Comparison of ENCODE assay signal across 8 mouse cellular contexts in genomic region chr7:101348312-101348711, GRCm38 (mm10). TPM values are rescaled to one million over a fixed set of nuclear protein-coding genes. Genes with fewer than 3 reads are reported as not detected.
A peak's percentile ranks its signal among the peaks of the same experiment; 100 is the strongest.
DNase-seq lines count a peak whose midpoint lies in the region; ATAC-seq and TF ChIP-seq lines count a peak whose summit lies in the region.

No protein-coding gene starts in this region.

- TF ChIP-seq POLR2A in liver, adult 2 months (IDR thresholded peaks at IDR 0.05; ENCODE audit: extremely low read depth, insufficient read depth, low read length) = no peak

- 4% methylated on average over 13 of the region's 13 CpGs for WGBS in liver, adult 2 months
- WGBS in embryonic facial prominence, embryonic 14.5 days = 6% methylated on average over 13 of the region's 13 CpGs
- 4% methylated on average over 13 of the region's 13 CpGs for WGBS in kidney, postnatal 0 days

- H3K36me3 ChIP-seq in liver, adult 2 months (ENCODE audit: control insufficient read depth, insufficient read depth, low read length) = peaks cover 22% of the 10 kb centered on the region
- no peaks in the 10 kb centered on the region; the same call in 1 of the 2 replicates for H3K36me3 ChIP-seq in embryonic facial prominence, embryonic 14.5 days (ENCODE audit: control insufficient read depth, insufficient read depth, low read length)
- no peaks in the 10 kb centered on the region for H3K36me3 ChIP-seq in kidney, postnatal 0 days (ENCODE audit: insufficient read depth, low read length)

- no peaks in the 10 kb centered on the region for H3K27me3 ChIP-seq in liver, adult 2 months (ENCODE audit: control insufficient read depth, insufficient read depth, low read length)
- peaks cover 7% of the 10 kb centered on the region for H3K27me3 ChIP-seq in embryonic facial prominence, embryonic 14.5 days (replicated peaks; ENCODE audit: control insufficient read depth, insufficient read depth, low read length)
- no peaks in the 10 kb centered on the region for H3K27me3 ChIP-seq in kidney, postnatal 0 days (ENCODE audit: insufficient read depth, low read length)

- H3K9ac ChIP-seq in liver, adult 2 months (ENCODE audit: low read depth, low read length) = peak overlapping the region; percentile 72
- peak overlapping the region; percentile 57 for H3K9ac ChIP-seq in embryonic facial prominence, embryonic 14.5 days (ENCODE audit: low read depth, low read length)
- H3K9ac ChIP-seq in kidney, postnatal 0 days (ENCODE audit: low read depth, low read length) = peak overlapping the region; percentile 53

- ATAC-seq in embryonic facial prominence, embryonic 14.5 days (ENCODE audit: low read depth) = no peak
- peak; percentile 1; the same call in 1 of the 2 replicates for ATAC-seq in kidney, postnatal 0 days (replicated peaks; ENCODE audit: low FRiP score, low read depth)

- peak overlapping the region; percentile 73 for H3K27ac ChIP-seq in liver, adult 2 months (replicated peaks; ENCODE audit: insufficient read depth, low read depth, low read length)
- no peak overlapping the region for H3K27ac ChIP-seq in embryonic facial prominence, embryonic 14.5 days (replicated peaks; ENCODE audit: low read depth, low read length)
- H3K27ac ChIP-seq in kidney, postnatal 0 days = no peak overlapping the region

- DNase-seq in liver, adult 2 months (ENCODE audit: extremely low read depth, low read depth, low spot score) = peak; percentile 68
- DNase-seq in liver = no peak
- no peak for DNase-seq in embryonic facial prominence, embryonic 14.5 days (ENCODE audit: low spot score)
- DNase-seq in kidney, postnatal 0 days (ENCODE audit: low spot score) = peak; percentile 51
- DNase-seq in naive thymus-derived CD4-positive, alpha-beta T cell, adult 2 months (ENCODE audit: low read depth) = peak; percentile 50
- DNase-seq in frontal cortex, postnatal 14 days (ENCODE audit: low spot score in 2 of 2) = no peak
- no peak for DNase-seq in spleen, postnatal 10 days (ENCODE audit: low spot score in 2 of 2)
- DNase-seq in cerebellum, postnatal 36 days = no peak

- peak overlapping the region; percentile 94 for H3K4me2 ChIP-seq in embryonic facial prominence, embryonic 14.5 days (ENCODE audit: low read depth, low read length)
- H3K4me2 ChIP-seq in kidney, postnatal 0 days (ENCODE audit: low read length) = peak overlapping the region; percentile 99

- no peaks in the 10 kb centered on the region for H3K9me3 ChIP-seq in embryonic facial prominence, embryonic 14.5 days (ENCODE audit: control insufficient read depth, low read length)
- H3K9me3 ChIP-seq in kidney, postnatal 0 days (replicated peaks; ENCODE audit: low read length) = no peaks in the 10 kb centered on the region

- H3K4me1 ChIP-seq in liver, adult 2 months (ENCODE audit: control insufficient read depth, insufficient read depth, low read length) = peaks cover 60% of the 10 kb centered on the region
- peaks cover 4% of the 10 kb centered on the region; the same call in 1 of the 2 replicates for H3K4me1 ChIP-seq in embryonic facial prominence, embryonic 14.5 days (ENCODE audit: control insufficient read depth, insufficient read depth, low read length)
- H3K4me1 ChIP-seq in kidney, postnatal 0 days (replicated peaks; ENCODE audit: insufficient read depth, low read length) = peaks cover 14% of the 10 kb centered on the region

- peak overlapping the region; percentile 70 for H3K4me3 ChIP-seq in liver, adult 2 months (ENCODE audit: insufficient read depth, low read depth, low read length)
- peak overlapping the region; percentile 53 for H3K4me3 ChIP-seq in embryonic facial prominence, embryonic 14.5 days (ENCODE audit: low read depth, low read length)
- H3K4me3 ChIP-seq in kidney, postnatal 0 days (replicated peaks; ENCODE audit: low read depth, low read length) = peak overlapping the region; percentile 59

- no peaks in the 10 kb centered on the region for H3K79me2 ChIP-seq in liver, adult 2 months (ENCODE audit: control insufficient read depth, insufficient read depth, low read length)

- TF ChIP-seq CTCF in liver, adult 2 months (IDR thresholded peaks at IDR 0.05; ENCODE audit: low read depth, low read length) = no peak
- TF ChIP-seq CTCF in kidney, postnatal 0 days (IDR thresholded peaks at IDR 0.05; ENCODE audit: low read depth) = no peak

RNA-seq across cellular contexts. Expression of gene Arap1, which starts 0.4 kb away (rescaled TPM):
- total RNA-seq in liver, adult 2 months (2014; rRNA removed) = 43.8 and 51.0 TPM in 2 replicates
- 88.2 and 89.2 TPM in 2 replicates for polyA plus RNA-seq in liver, adult 2 months (2012; rRNA removed)
- 75.5 and 82.3 TPM in 2 replicates for polyA plus RNA-seq in embryonic facial prominence, embryonic 14.5 days (2014; fragmentation: Nextera tagmentation; extraction: Ambion mirVana)
- polyA plus RNA-seq in kidney, postnatal 0 days (2015; fragmentation: Nextera tagmentation; extraction: Ambion mirVana) = 65.8 and 70.4 TPM in 2 replicates

RNA-seq across cellular contexts. Expression of gene Stard10, which starts 31.4 kb away (rescaled TPM):
- 779 and 846 TPM in 2 replicates for total RNA-seq in liver, adult 2 months (2014; rRNA removed)
- 1,131 and 1,407 TPM in 2 replicates for polyA plus RNA-seq in liver, adult 2 months (2012; rRNA removed)
- 21.2 and 21.5 TPM in 2 replicates for polyA plus RNA-seq in embryonic facial prominence, embryonic 14.5 days (2014; fragmentation: Nextera tagmentation; extraction: Ambion mirVana)
- polyA plus RNA-seq in kidney, postnatal 0 days (2015; fragmentation: Nextera tagmentation; extraction: Ambion mirVana) = 74.1 and 74.6 TPM in 2 replicates

RNA-seq across cellular contexts. Expression of gene Atg16l2, which starts 46.3 kb away (rescaled TPM):
- total RNA-seq in liver, adult 2 months (2014; rRNA removed) = 8.7 and 9.1 TPM in 2 replicates
- polyA plus RNA-seq in liver, adult 2 months (2012; rRNA removed) = 8.2 and 13.8 TPM in 2 replicates
- polyA plus RNA-seq in embryonic facial prominence, embryonic 14.5 days (2014; fragmentation: Nextera tagmentation; extraction: Ambion mirVana) = 9.7 and 10.5 TPM in 2 replicates
- 16.0 and 17.0 TPM in 2 replicates for polyA plus RNA-seq in kidney, postnatal 0 days (2015; fragmentation: Nextera tagmentation; extraction: Ambion mirVana)

Comparison
In these comparisons a context has a peak if more than half of its experiments do, and no peak if none do; other contexts are left out.
1. DNase-seq: peak in liver, adult 2 months (single experiment), kidney, postnatal 0 days (single experiment) and naive thymus-derived CD4-positive, alpha-beta T cell, adult 2 months (single experiment); none in liver (single experiment), embryonic facial prominence, embryonic 14.5 days (single experiment), frontal cortex, postnatal 14 days (0 of 2), spleen, postnatal 10 days (0 of 2) and cerebellum, postnatal 36 days (0 of 2).
2. RNA of gene Stard10, which starts 31.4 kb away (polyA plus RNA-seq): 1,131 to 1,407 TPM in liver, adult 2 months; 74.1 to 74.6 TPM in kidney, postnatal 0 days and 21.2 to 21.5 TPM in embryonic facial prominence, embryonic 14.5 days; every median in the first group is over 10 times any median in the second.
3. Peak in every context shown above with its lines, with median percentiles within 50 percentile points of each other: H3K4me3 ChIP-seq and H3K9ac ChIP-seq.